Mouse (Mus musculus) thymus, adult 2 months (tissue): ENCODE measurements around the gene Idh3a.

ENCODE experiments used
- CTCF ChIP-seq: fragments of 200-500 bp; IDR thresholded peaks from 2 replicates; pipeline ENCODE4 v1.5.1; 2012; ENCODE audit warnings: mild to moderate bottlenecking, control low read depth, low read length, moderate library complexity, borderline replicate concordance; ENCODE audit not compliant: control insufficient read depth, poor library complexity, insufficient read depth; ENCODE audit errors: extremely low read depth
- POLR2A ChIP-seq: fragments of 200-500 bp; IDR thresholded peaks from 2 replicates; pipeline ENCODE4 v1.6.1; 2012; ENCODE audit warnings: mild to moderate bottlenecking, low read length, control low read depth, moderate library complexity; ENCODE audit not compliant: control insufficient read depth, poor library complexity, insufficient read depth; ENCODE audit errors: extremely low read depth

GRCm38 (mm10) chr9:54647456-54647855, 61.3 kb downstream of the Idh3a start:
- TF ChIP-seq POLR2A (no peak), CTCF (no peak)
